8 mouse cellular contexts compared by ENCODE assay signal in genomic region chrX:12151996-12152904, GRCm38 (mm10). TPM values are rescaled to one million over a fixed set of nuclear protein-coding genes. Genes with fewer than 3 reads are reported as not detected.
DNase-seq lines count a peak whose midpoint lies in the region; ATAC-seq and TF ChIP-seq lines count a peak whose summit lies in the region.

No protein-coding gene starts in this region.

- no peaks in the 10 kb centered on the region for H3K36me3 ChIP-seq in erythroblast, embryonic 14.5 days (ENCODE audit: control insufficient read depth)
- no peaks in the 10 kb centered on the region for H3K36me3 ChIP-seq in thymus, adult 2 months (ENCODE audit: control insufficient read depth, insufficient read depth, low read length)
- H3K36me3 ChIP-seq in liver, embryonic 13.5 days = no peaks in the 10 kb centered on the region
- H3K36me3 ChIP-seq in stomach, postnatal 0 days (ENCODE audit: control insufficient read depth, insufficient read depth, low read length) = no peaks in the 10 kb centered on the region

- TF ChIP-seq EP300 in stomach, postnatal 0 days (optimal IDR thresholded peaks at IDR 0.05) = no peak

- TF ChIP-seq CTCF in thymus, adult 2 months (IDR thresholded peaks at IDR 0.05; ENCODE audit: borderline replicate concordance, control insufficient read depth, extremely low read depth, insufficient read depth, low read length, poor library complexity) = no peak
- no peak for TF ChIP-seq CTCF in stomach, postnatal 0 days (IDR thresholded peaks at IDR 0.05; ENCODE audit: low read depth)

- 65% methylated on average over 37 of the region's 42 CpGs for WGBS in thymus, adult 2 months
- 11% methylated on average over 42 of the region's 42 CpGs for WGBS in liver, embryonic 13.5 days (ENCODE audit: insufficient replicate concordance)
- WGBS in stomach, postnatal 0 days = 35% methylated on average over 39 of the region's 42 CpGs

- peak overlapping the region; percentile 38 for H3K4me3 ChIP-seq in erythroblast, embryonic 14.5 days (replicated peaks)
- peak overlapping the region; percentile 43 for H3K4me3 ChIP-seq in thymus, adult 2 months (ENCODE audit: control insufficient read depth, insufficient read depth, low read length)
- H3K4me3 ChIP-seq in liver, embryonic 13.5 days (replicated peaks) = peak overlapping the region; percentile 47
- H3K4me3 ChIP-seq in stomach, postnatal 0 days (ENCODE audit: low read depth, low read length) = peak overlapping the region; percentile 18

- DNase-seq in thymus, adult 2 months = no peak
- DNase-seq in thymus, postnatal 10 days (ENCODE audit: low spot score in 2 of 2) = no peak
- DNase-seq in liver, embryonic 13.5 days = no peak
- no peak for DNase-seq in stomach, postnatal 0 days (ENCODE audit: low spot score)
- DNase-seq in B cell, adult 2 months = no peak
- no peak for DNase-seq in gastrocnemius, postnatal 10 days

- peak overlapping the region; percentile 67 for H3K4me2 ChIP-seq in liver, embryonic 13.5 days
- peak overlapping the region; percentile 45 for H3K4me2 ChIP-seq in stomach, postnatal 0 days (replicated peaks; ENCODE audit: low read depth)

- H3K27ac ChIP-seq in thymus, adult 2 months (ENCODE audit: control insufficient read depth, insufficient read depth, low read length) = no peak overlapping the region
- H3K27ac ChIP-seq in liver, embryonic 13.5 days = no peak overlapping the region
- H3K27ac ChIP-seq in stomach, postnatal 0 days (replicated peaks) = no peak overlapping the region

- peak overlapping the region; percentile 50; the same call in 1 of the 2 replicates for H3K9ac ChIP-seq in liver, embryonic 13.5 days
- no peak overlapping the region for H3K9ac ChIP-seq in stomach, postnatal 0 days (ENCODE audit: low read length)

- no peaks in the 10 kb centered on the region for H3K9me3 ChIP-seq in erythroblast, embryonic 14.5 days (ENCODE audit: control insufficient read depth, low read length)
- H3K9me3 ChIP-seq in liver, embryonic 13.5 days (replicated peaks) = no peaks in the 10 kb centered on the region
- no peaks in the 10 kb centered on the region for H3K9me3 ChIP-seq in stomach, postnatal 0 days (ENCODE audit: control insufficient read depth, low read length)

- ATAC-seq in erythroblast, adult 5-6 weeks (replicated peaks; ENCODE audit: low FRiP score, poor library complexity, severe bottlenecking) = no peak
- no peak; the same call in 1 of the 2 replicates for ATAC-seq in liver, embryonic 13.5 days (ENCODE audit: low read depth)
- no peak for ATAC-seq in stomach, postnatal 0 days (ENCODE audit: low FRiP score, low TSS enrichment)

- peaks cover 93% of the 10 kb centered on the region for H3K27me3 ChIP-seq in erythroblast, embryonic 14.5 days (ENCODE audit: control insufficient read depth)
- no peaks in the 10 kb centered on the region for H3K27me3 ChIP-seq in thymus, adult 2 months (ENCODE audit: control insufficient read depth, insufficient read depth, low read length)
- H3K27me3 ChIP-seq in liver, embryonic 13.5 days = peaks cover 86% of the 10 kb centered on the region
- H3K27me3 ChIP-seq in stomach, postnatal 0 days (ENCODE audit: control insufficient read depth, insufficient read depth, low read length) = no peaks in the 10 kb centered on the region

- peaks cover 3% of the 10 kb centered on the region; the same call in 1 of the 2 replicates for H3K4me1 ChIP-seq in erythroblast, embryonic 14.5 days (ENCODE audit: control insufficient read depth)
- peaks cover 63% of the 10 kb centered on the region for H3K4me1 ChIP-seq in thymus, adult 2 months (replicated peaks; ENCODE audit: control insufficient read depth, insufficient read depth, low read length)
- peaks cover 25% of the 10 kb centered on the region for H3K4me1 ChIP-seq in liver, embryonic 13.5 days (replicated peaks)
- no peaks in the 10 kb centered on the region for H3K4me1 ChIP-seq in stomach, postnatal 0 days (replicated peaks; ENCODE audit: control insufficient read depth, insufficient read depth)

- TF ChIP-seq POLR2A in thymus, adult 2 months (IDR thresholded peaks at IDR 0.05; ENCODE audit: control insufficient read depth, extremely low read depth, insufficient read depth, low read length, poor library complexity) = no peak

RNA-seq across cellular contexts. Expression of gene Bcor, which starts 7.9 kb away (rescaled TPM):
- 0.63 and 0.66 TPM in 2 replicates for polyA plus RNA-seq in erythroblast, embryonic 14.5 days (2012)
- total RNA-seq in erythroblast, adult 5-6 weeks (2015; ENCODE audit: low replicate concordance) = 11.0 and 11.9 TPM in 2 replicates
- total RNA-seq in erythroblast, adult 5-6 weeks (2017; ENCODE audit: low replicate concordance) = 8.7 and 9.8 TPM in 2 replicates
- 30.6 and 37.7 TPM in 2 replicates for polyA plus RNA-seq in thymus, adult 2 months (2012; rRNA removed)
- polyA plus RNA-seq in liver, embryonic 13.5 days (2015; fragmentation: Nextera tagmentation; extraction: Ambion mirVana) = 3.8 and 4.2 TPM in 2 replicates
- 4.7 and 5.5 TPM in 2 replicates for polyA plus RNA-seq in stomach, postnatal 0 days (2015; fragmentation: Nextera tagmentation; extraction: Ambion mirVana)
- total RNA-seq in gastrocnemius, postnatal 10 days (2021) = 10 to 100 TPM; 20.6 to 28.0 TPM
